Mouse (Mus musculus): ENCODE data around the gene Eno4.

Gene Eno4

DNA sequence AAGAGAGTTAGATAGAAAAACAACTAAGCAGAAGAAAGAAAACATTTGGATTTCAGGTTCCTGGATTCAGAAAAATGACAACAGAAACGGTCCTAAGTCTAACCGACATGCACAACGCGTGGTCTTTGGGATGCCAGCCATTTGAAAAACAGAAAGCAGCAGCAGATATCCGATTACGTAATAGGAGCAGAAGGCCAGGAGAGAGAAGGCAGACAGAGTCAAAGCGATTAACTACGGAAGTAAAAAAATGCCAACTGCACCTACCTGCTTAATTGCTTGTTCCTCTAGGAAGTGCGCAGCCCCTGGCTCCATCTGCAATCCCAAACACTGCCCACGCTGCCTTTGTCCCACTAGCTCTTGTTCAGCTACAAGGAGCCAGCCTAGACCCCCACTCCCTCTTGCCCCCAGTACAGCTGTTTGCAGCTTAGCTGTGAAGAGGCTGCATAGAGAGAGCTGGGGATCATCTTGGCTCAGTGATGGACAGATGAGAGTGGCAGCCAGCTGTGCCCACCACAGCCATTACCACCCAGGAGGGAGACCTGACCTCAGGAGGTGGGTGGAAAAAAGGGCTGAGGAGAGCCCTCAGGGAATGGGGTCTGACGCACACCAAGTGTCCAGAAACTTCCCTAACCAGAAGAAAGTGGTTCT, 32.1 kb downstream of the Eno4 start:
- no peak for DNase-seq

DNA sequence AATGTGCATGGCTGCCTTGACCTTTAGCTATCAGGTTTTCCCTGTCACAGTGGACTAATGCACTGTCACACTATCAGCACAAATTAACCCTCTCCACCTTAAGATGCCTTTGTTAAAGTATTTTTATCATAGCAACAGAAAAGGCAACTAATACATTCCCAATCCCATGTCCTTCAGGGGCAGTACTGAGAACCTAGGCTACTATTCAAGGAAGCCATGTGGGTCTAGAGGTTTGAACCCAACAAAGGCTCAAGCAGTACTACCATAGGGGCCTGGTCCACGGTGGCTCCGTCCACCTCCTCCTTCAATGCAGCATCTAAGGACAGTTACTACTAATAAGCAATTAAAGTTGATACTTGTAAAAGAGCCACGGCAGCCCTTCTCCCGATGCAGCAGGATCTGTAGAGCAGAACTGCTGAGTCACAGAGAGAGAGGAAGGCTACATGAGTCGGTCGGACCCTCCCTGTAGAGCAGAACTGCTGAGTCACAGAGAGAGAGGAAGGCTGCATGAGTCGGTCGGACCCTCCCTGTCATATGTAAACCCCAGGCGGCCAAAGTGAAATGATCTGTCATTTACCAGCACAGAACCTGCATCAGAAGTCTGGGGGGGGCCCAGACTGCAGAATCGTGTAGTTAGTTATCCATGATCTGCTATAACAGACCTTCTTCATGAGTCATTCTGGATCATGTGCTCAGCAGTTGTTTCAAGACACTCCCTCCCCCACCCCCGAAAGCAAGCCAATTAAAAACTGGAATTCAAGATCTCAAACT, 35.4 kb downstream of the Eno4 start:
- DNase-seq, result no peak

DNA sequence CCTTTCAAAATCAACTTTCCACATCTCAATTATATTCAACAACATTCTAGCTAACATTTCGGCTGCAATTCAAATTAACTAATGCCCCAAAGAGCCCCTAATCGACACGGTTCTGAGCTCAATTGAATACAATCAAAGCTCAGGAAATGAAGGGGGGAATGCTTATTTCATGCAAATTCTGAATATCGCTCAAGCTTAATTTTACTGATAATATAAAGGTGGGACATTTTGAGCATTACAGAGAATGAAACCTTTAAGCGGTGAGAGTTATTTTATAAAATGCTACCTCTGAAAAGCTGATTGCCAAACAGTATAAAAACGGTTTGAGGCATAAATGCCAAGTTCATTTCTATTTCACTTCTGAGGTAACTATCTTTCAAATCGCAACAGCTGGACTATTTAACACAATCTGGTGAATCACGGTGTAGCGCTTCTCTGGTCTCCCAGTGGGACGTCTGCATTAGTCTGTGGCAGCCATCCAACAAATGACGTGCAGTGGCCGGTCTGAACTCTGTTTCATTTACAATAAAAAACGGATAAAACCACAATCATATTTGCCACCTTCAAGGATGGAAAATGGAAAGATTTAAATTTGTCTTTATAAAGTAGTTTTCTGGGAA, 36.3 kb downstream of the Eno4 start:
- no peak for DNase-seq

DNA sequence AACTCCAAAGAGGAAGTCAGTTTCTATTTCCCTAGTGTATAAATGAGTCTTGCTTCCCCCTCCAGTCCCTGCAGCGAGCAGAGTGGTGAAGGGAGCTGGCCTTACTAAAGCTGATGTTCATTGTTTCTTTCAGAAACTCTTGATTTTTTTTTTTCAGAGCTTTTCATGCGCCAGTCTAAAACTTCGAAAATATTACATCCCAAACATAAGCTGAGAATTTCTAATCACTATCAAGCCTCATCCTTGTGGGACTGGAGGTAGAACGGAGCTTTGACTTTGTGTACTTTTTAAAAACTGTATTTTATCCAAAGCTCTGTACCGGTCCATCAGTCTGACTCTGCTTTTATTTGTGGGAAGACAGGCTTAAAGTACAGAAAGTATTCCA, 36.8 kb downstream of the Eno4 start:
- no peak for DNase-seq

DNA sequence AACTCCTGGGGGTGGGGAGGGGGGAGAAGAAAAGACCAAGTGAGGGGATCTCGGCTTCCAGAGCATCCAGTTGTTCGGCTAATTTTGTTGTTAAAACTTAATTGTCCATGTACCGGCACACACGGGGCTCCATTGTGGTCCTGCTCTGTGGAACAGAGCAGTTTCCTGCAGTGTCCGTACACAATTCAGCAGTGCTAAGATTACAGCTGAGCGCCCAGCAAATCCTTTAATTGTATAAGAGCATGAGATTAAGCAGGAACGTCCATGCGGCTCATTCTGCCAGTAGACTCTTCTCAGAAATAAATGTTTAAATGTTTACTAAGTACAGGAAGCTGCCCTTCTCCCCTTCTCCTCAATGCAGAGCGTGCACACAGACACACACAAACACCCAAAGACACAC, 38.3 kb downstream of the Eno4 start:
- DNase-seq, result no peak

DNA sequence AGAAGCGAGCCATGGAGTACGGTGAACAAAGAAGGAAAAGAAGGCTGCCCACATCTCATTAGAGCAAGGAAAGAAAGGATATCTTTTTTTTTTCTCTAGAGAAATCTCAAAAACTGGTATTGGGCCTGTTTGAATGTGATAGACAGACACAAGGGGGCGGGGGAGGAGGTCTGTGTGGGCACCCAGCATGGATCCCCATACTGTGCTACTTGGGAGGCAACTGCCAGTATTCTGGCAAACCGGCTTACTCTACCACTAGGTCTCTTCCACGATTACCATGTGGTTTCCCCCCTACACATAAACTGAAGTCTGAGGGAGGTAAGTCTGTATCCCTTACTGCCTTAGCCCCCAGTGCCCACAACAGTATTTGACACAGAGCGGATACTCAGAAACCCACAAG, 59.6 kb downstream of the Eno4 start:
- DNase-seq, result no peak

DNA sequence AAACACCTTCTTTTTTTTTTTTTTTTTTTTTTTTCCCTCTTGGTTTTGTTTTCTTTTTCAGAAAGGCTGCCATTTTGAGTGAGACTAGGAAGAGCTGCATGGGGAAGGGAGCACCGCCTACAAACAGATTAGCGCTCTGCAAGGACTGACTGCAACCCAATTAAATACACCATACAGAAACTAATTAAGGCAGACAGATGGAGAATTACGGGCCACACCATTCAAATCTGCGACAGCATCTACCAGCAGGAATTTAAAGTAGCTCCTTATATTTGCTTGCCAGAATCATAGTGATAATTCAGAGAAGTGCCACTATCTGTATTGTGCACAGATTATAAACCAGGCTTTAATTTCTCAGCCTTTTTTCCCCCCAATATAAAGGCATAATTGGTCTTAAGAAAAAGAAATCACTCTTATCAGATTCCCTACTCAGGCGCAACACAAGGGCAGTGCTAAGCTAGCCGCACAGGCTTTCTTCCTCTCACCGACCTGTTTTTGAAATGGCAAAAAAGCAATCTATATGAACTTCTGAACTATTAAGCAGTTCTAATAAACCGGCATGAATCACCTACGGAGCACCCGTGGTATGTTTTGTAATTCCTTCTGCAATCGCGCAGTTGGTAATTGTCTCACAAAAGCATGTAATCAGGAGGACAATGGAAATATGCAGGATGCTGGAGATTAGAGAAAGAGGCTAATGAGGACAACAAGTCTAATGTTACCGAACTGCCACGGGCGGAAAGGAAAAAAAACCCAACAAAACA, 63.5 kb downstream of the Eno4 start:
- no peak for DNase-seq

DNA sequence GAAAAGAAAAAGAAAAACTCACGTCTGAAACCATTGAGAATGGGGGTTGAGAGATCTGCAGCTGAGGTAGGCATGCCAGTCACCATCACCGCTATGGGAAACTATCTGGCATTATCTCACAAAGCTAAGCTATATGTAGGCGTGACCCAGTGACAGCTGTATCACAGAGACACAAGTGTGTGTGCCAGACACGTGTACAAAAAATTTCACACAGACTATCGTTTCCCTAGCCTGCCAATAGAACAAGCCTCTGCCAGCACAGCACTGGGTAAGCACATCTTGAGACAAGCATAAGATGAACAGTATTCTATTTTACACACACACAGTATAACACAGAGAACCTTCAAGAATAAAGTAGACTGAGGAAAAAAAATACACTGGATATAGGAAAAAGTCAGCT, 67.6 kb downstream of the Eno4 start:
- no peak for DNase-seq

Measured in kidney, adult 9 months (tissue).